Mouse (Mus musculus) forebrain, embryonic 15.5 days (tissue): ENCODE data around the gene Eef1akmt3. TPM values are rescaled to one million over a fixed set of nuclear protein-coding genes. Genes with fewer than 3 reads are reported as not detected.

ENCODE experiments used
- ATAC-seq: fragments of 200-750 bp; cut with Nextera tagmentation; replicated peaks from 2 replicates; pipeline ENCODE4 v1.8.0; 2017; ENCODE audit warnings: mild to moderate bottlenecking, moderate TSS enrichment, moderate library complexity
- H3K27ac ChIP-seq: fragments of 300-500 bp; sonication (generic); replicated peaks from 2 replicates; pipeline ENCODE4 v1.5.1; 2015; ENCODE audit warnings: mild to moderate bottlenecking, inconsistent platforms
- H3K27me3 ChIP-seq: fragments of 300-500 bp; sonication (generic); 2 replicates; pipeline ENCODE4 v1.6.1; 2015; ENCODE audit warnings: inconsistent platforms
- H3K36me3 ChIP-seq: fragments of 300-500 bp; sonication (generic); 2 replicates; pipeline ENCODE4 v1.6.1; 2015; ENCODE audit warnings: mild to moderate bottlenecking, inconsistent platforms
- H3K4me1 ChIP-seq: fragments of 300-500 bp; sonication (generic); 2 replicates; pipeline ENCODE4 v1.6.1; 2015; ENCODE audit warnings: inconsistent platforms
- H3K4me2 ChIP-seq: fragments of 300-500 bp; sonication (generic); replicated peaks from 2 replicates; pipeline ENCODE4 v1.6.1; 2015; ENCODE audit warnings: mild to moderate bottlenecking, inconsistent platforms
- H3K4me3 ChIP-seq: fragments of 300-500 bp; sonication (generic); 2 replicates; pipeline ENCODE4 v1.5.1; 2015; ENCODE audit warnings: mild to moderate bottlenecking, inconsistent platforms
- H3K9ac ChIP-seq: fragments of 300-500 bp; sonication (generic); replicated peaks from 2 replicates; pipeline ENCODE4 v1.6.1; 2015; ENCODE audit warnings: mild to moderate bottlenecking, inconsistent platforms
- H3K9me3 ChIP-seq: fragments of 300-500 bp; sonication (generic); 2 replicates; pipeline ENCODE4 v1.6.1; 2016; ENCODE audit warnings: inconsistent platforms
- WGBS: fragments of 180-500 bp; shearing (Covaris S2); methylation state at CpG from one replicate; pipeline ENCODE4 v1.1.7; 2015; ENCODE audit warnings: mixed read lengths; 5-methylcytosine and 5-hydroxymethylcytosine counted together
- polyA plus RNA-seq: library from polyadenylated mRNA; unstranded; fragments of >200 nt; fragmentation: Nextera tagmentation; extraction: Ambion mirVana; gene quantifications from 2 replicates; pipeline ENCODE4 v1.2.1, GENCODE M21; 2015

Eef1akmt3 gene
- polyA plus RNA-seq, 1 experiment from 2014 or later, result 0.14 TPM

DNA sequence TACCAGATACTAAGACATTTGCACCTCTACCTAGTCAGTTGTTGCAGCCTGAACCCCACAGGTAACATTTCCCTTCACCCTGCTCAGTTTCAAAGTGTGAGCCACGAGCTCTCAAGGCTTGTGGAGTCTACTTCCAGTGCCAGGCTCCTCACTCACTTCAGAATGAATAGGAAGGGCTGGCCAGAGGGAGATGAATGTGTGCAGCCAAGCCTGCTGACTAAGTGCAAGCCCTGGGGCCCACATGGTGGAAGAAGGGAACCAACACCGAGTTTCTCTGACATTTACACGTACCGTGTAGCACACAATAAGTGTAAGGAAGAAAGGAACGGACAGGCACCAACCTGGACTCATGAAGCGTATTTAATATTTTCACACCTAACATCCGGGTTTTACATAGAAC lies 37.5 kb downstream of the Eef1akmt3 start:
- H3K4me1 ChIP-seq, result no peaks in the 10 kb centered on the region
- peaks cover 9% of the 10 kb centered on the region for H3K36me3 ChIP-seq
- H3K27ac ChIP-seq, result no peak overlapping the region
- WGBS, result 71% methylated on average over 7 of the region's 7 CpGs
- no peak overlapping the region for H3K4me2 ChIP-seq
- no peaks in the 10 kb centered on the region for H3K27me3 ChIP-seq
- no peaks in the 10 kb centered on the region for H3K9me3 ChIP-seq
- H3K9ac ChIP-seq, result no peak overlapping the region
- no peak for ATAC-seq
- no peak overlapping the region for H3K4me3 ChIP-seq

DNA sequence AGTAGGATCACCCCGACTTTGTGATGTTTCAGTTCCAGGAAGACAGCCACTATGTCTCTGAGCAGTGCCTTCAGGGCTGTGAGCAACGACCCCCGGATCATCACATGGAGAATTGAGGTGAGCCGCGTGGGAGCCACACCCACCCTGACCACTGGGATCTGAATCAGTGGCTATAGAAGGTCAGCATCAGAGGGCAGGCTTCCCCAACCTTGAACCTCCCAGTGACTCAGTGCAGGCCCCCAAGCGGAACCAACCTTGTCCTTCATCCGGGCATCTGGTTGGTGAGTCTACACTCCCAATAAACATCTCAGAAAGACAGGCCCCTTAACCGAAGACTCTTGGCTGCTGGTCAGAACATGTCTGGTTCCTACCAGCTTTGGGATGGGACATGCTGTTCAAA lies 38.0 kb downstream of the Eef1akmt3 start:
- Histone ChIP-seq H3K36me3 (peaks cover 14% of the 10 kb centered on the region), H3K27me3 (no peaks in the 10 kb centered on the region), H3K27ac (no peak overlapping the region), H3K4me3 (no peak overlapping the region), H3K9me3 (no peaks in the 10 kb centered on the region), H3K9ac (no peak overlapping the region), H3K4me2 (no peak overlapping the region), H3K4me1 (no peaks in the 10 kb centered on the region)
- WGBS, result 84% methylated on average over 8 of the region's 8 CpGs
- no peak for ATAC-seq

DNA sequence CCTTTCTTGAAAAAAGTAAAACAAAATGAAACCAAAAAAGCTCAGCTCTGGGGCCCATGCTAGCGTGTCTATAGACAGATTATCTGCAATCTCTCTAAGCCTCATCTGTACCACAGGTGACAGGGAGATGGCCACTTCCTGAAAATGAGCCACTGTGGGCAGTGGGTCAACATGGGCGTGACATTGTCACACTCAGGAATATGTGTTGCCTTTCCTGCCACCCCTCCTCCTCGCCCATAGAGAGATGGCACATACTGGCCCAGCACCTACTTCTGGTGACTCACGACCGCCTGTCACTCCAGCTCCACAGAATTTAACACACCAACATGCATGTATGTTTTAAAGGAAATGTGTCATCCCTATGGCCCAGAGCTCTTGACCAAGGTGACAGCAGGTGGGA lies 38.5 kb downstream of the Eef1akmt3 start:
- no peak for ATAC-seq
- Histone ChIP-seq H3K4me1 (no peaks in the 10 kb centered on the region), H3K27ac (no peak overlapping the region), H3K4me2 (no peak overlapping the region), H3K27me3 (no peaks in the 10 kb centered on the region), H3K9ac (no peak overlapping the region), H3K9me3 (no peaks in the 10 kb centered on the region), H3K4me3 (no peak overlapping the region), H3K36me3 (peaks cover 19% of the 10 kb centered on the region)
- 92% methylated on average over 5 of the region's 5 CpGs for WGBS

DNA sequence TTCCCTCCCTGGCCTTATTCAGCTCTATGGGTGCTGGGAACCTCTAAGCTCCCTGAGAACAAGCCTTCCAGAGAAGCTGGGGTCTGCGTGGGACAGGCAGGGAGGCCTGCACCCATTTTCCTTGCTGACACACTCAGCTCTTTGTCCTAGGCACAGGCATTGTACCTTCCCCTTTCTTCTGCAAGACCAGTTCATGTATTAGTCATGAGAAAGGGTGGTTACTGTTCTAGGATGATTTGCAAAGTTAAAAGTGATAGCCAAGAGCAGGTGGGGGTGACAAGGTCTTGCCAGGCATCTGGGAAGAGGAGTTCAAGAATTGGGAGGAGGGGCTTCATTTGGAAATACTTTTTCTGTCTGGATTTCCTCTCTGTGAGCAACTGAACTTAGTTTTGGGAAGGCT lies 39.3 kb downstream of the Eef1akmt3 start:
- H3K4me2 ChIP-seq, result no peak overlapping the region

DNA sequence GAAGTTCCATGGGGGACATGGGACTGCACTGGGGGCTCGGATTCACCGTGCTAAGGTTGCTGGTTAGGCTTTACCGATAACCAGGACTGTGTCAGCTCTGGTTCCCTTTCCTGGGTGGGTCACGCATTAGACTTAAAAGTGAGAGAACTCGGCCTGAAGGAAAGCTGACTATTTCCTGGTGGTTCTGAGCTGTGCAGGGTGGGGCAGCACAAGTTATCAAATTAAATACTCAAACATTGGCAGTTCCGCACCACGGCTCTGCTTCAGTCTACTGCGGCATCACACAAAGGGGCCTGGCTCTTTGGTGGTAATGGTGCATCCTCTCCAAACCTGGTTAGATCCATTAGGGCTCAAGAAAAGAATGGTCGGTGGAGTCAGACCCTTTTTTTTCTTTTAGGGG lies 40.0 kb downstream of the Eef1akmt3 start:
- no peak overlapping the region for H3K9ac ChIP-seq
- no peak for ATAC-seq
- H3K27me3 ChIP-seq, result no peaks in the 10 kb centered on the region
- WGBS, result 90% methylated on average over 9 of the region's 9 CpGs
- H3K4me3 ChIP-seq, result no peak overlapping the region
- peaks cover 26% of the 10 kb centered on the region for H3K36me3 ChIP-seq
- no peaks in the 10 kb centered on the region for H3K4me1 ChIP-seq
- no peaks in the 10 kb centered on the region for H3K9me3 ChIP-seq
- H3K4me2 ChIP-seq, result no peak overlapping the region
- H3K27ac ChIP-seq, result no peak overlapping the region

More for the DNA sequence above, 39.3 kb downstream of the Eef1akmt3 start:
- Histone ChIP-seq H3K9ac (no peak overlapping the region), H3K27ac (no peak overlapping the region), H3K4me1 (no peaks in the 10 kb centered on the region), H3K27me3 (no peaks in the 10 kb centered on the region), H3K4me3 (no peak overlapping the region), H3K36me3 (peaks cover 26% of the 10 kb centered on the region), H3K9me3 (no peaks in the 10 kb centered on the region)
- no peak for ATAC-seq
- WGBS, result 61% methylated on average over 1 of the region's 1 CpGs

DNA sequence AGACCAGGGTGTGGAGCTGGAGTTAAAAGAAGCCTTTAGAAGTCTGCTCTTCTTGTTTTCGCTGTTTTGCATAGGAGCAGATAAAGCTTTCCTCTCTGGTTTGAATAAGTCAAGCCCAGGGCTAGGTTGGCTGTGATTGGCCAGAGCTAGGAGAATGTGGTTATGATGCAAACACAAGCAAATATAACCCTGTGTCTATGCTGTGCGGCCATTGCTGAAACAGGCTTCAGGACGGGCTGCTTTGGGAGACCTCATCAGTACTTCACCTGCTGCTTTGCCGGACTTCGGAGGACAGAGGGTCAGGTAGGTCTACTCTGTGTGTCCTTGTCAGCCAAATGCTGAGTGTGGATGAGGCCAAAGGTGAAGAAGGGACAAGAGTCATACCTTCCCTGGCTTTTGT lies 40.8 kb downstream of the Eef1akmt3 start, which contains the start of gene Avil:
Gene Avil (plus strand): TSS at position 181 of the 400 bp plus-strand sequence.
- H3K4me2 ChIP-seq, result no peak within 1 kb of the TSS
- no peak within 1 kb of the TSS for H3K27ac ChIP-seq
- no peaks in the 10 kb centered on the region for H3K9me3 ChIP-seq
- H3K4me1 ChIP-seq, result no peaks in the 10 kb centered on the region
- peaks cover 33% of the 10 kb centered on the region for H3K36me3 ChIP-seq
- H3K4me3 ChIP-seq, result no peak within 1 kb of the TSS
- H3K27me3 ChIP-seq, result no peaks in the 10 kb centered on the region
- no peak within 1 kb of the TSS for H3K9ac ChIP-seq
- ATAC-seq, result no peak
- WGBS, result 92% methylated on average over 5 of the region's 5 CpGs

DNA sequence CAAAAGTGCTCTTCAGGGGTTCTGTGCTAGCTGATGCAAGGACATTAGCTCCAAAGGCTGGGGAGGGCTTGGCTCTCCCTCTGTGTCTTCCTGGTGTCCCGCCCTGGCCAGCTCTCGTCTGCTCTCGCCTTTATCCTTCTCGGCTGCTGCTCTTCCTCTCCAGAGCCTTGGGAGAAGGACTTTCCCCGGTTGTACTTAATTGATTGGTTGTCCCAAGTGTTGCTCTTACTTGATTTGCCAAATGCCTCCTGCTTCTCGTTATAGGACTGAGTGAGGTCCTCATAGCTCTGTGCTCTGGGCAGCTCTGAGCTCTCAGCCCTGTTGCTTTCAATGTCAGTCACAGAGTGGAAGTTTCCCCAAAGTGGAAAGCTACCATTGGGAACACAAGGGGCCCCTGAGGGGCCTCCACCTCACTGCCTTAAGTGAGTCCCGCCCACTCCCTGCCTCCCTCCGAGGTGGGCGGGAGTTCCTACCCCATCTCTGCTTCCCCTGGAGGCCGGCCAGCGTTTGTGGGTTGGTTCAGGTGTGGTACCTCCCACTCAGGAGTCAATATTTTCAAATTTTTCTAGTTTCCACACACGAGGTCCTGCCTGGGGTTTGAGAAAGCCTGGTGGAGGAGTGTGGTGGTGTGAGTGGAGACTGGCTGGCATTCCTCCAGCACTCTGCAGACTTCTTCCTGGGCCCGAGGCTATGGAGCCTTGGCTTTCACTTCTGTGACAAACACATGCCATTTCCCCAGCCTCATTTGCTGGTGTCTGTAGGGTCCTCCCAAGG lies 43.8 kb downstream of the Eef1akmt3 start:
- no peak overlapping the region for H3K4me2 ChIP-seq

DNA sequence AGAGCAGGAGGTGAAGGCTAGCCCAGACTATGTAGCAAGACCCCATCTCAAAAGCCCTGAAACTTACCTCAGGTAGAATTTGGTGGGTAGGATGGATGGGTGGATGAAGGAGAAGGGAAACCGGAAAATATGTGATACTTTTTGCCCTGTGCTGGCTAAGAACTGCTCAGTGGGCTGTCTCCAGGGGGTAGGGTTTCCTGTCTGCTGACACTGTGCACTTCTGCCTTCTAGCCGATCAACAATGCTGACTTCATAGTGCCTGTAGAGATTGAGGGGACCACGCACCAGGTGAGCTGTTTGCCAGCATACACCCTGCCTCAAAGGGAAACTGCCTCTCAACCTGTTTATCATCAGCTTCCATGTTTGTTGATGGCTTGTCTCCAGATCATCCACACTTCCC lies 47.7 kb downstream of the Eef1akmt3 start:
- Histone ChIP-seq H3K36me3 (peaks cover 60% of the 10 kb centered on the region), H3K9ac (no peak overlapping the region), H3K9me3 (no peaks in the 10 kb centered on the region), H3K4me3 (no peak overlapping the region), H3K4me1 (peaks cover 4% of the 10 kb centered on the region), H3K27me3 (no peaks in the 10 kb centered on the region), H3K27ac (no peak overlapping the region), H3K4me2 (no peak overlapping the region)
- WGBS, result 92% methylated on average over 3 of the region's 3 CpGs
- ATAC-seq, result no peak

More for the DNA sequence above, 43.8 kb downstream of the Eef1akmt3 start:
- no peaks in the 10 kb centered on the region for H3K4me1 ChIP-seq
- ATAC-seq, result no peak
- H3K36me3 ChIP-seq, result peaks cover 63% of the 10 kb centered on the region
- no peak overlapping the region for H3K27ac ChIP-seq
- H3K9ac ChIP-seq, result no peak overlapping the region
- no peak overlapping the region for H3K4me3 ChIP-seq
- 67% methylated on average over 13 of the region's 13 CpGs for WGBS
- no peaks in the 10 kb centered on the region for H3K27me3 ChIP-seq
- no peaks in the 10 kb centered on the region for H3K9me3 ChIP-seq

DNA sequence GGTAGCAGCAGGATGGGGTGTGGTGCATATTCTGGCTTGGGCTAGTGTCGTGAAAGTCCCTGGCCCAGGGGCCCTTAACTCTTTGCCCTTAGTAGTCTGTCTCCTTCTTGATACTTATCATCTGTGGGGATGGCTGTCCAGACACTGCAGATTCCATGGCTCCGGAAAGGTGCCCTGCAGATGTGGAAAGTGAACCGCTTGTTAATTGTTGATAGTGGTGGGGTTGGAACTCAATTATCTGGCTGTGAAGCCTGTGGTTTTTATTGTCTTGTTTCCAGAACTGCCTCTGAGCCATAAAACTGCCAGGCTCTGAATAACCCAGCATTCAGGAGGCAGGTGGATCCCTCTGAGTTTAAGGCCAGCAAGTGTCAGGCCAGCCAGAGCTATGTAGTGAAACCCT lies 49.6 kb downstream of the Eef1akmt3 start:
- H3K4me3 ChIP-seq, result no peak overlapping the region
- no peak for ATAC-seq
- 75% methylated on average over 3 of the region's 3 CpGs for WGBS
- H3K27me3 ChIP-seq, result no peaks in the 10 kb centered on the region
- H3K4me1 ChIP-seq, result peaks cover 22% of the 10 kb centered on the region
- no peaks in the 10 kb centered on the region for H3K9me3 ChIP-seq
- H3K4me2 ChIP-seq, result no peak overlapping the region
- H3K9ac ChIP-seq, result no peak overlapping the region
- peaks cover 46% of the 10 kb centered on the region for H3K36me3 ChIP-seq
- no peak overlapping the region for H3K27ac ChIP-seq

DNA sequence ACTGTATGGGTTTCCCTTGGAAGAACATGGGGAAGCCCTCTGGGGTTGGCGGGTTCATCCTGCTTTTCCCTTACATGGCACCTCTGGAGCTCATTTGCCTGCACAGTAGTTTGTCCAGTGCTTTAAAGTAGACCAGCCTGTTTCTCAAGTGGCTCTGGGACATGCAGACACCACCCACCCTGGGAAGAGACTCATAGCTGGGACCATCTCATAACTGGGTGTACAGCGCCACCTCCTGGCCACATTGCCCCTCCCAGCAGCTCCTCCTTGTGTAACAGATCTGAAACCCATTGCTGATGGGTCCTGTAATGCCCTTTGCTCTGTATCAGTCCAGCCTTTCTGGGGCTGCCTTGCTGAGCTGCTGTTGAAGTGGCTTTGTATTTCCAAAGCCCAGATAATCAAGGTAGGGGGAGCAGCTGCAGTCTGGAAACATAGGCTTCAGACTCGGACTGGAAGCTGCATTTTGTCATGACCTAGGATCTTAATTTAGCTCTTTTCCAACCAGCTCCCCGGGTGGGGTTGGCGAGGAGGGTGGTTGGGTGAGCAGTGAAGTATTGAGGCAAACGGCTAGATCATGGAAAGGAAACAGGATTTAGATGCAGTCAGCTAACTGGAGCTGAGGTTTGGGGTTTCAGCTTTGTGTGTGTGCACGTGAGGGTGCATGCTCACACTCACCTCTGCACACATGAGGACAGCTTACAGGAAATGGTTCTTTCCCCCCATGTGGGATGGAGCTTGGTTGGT lies 50.8 kb downstream of the Eef1akmt3 start:
- peak; percentile 74 for ATAC-seq
- peaks cover 34% of the 10 kb centered on the region for H3K4me1 ChIP-seq
- 60% methylated on average over 7 of the region's 7 CpGs for WGBS

DNA sequence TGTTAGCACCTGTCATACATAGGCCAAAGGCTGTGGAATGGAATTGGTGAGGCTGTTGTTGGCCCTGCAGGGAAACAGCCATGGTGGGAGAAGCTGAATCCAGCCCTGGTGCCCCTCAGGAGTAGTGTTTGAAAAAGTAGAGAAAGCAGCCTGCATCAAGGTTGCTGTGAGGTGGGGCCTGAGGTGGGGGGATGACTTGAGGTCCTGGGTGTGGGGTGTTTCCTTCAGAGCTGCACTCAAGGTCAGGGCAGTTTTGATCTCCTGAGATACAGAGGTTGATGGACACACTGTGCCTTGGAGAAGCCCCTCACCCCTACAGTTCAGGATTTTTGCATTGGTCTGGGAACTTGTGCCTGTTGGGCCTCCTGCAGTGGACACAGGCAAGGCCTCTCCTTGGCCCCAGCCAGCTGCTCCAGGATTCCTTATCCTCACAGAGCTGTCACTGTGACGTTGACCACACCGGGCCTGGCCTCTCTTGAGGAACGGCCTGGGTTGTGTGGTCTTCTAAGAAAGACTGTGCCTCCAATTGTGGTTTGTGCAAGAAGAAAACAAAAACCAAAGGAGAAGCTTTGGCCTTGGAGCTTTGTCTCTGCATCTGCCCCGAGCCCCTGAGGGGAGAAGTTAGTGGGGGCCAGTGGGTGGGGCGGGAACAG lies 52.7 kb downstream of the Eef1akmt3 start:
- no peak overlapping the region for H3K9ac ChIP-seq

More for the DNA sequence above, 50.8 kb downstream of the Eef1akmt3 start:
- Histone ChIP-seq H3K36me3 (peaks cover 39% of the 10 kb centered on the region), H3K4me2 (no peak overlapping the region), H3K27me3 (no peaks in the 10 kb centered on the region), H3K9ac (no peak overlapping the region), H3K9me3 (no peaks in the 10 kb centered on the region), H3K4me3 (no peak overlapping the region), H3K27ac (no peak overlapping the region)

More for the DNA sequence above, 52.7 kb downstream of the Eef1akmt3 start:
- no peak overlapping the region for H3K4me2 ChIP-seq
- WGBS, result 72% methylated on average over 5 of the region's 5 CpGs
- H3K4me1 ChIP-seq, result peaks cover 52% of the 10 kb centered on the region
- H3K27ac ChIP-seq, result no peak overlapping the region
- no peaks in the 10 kb centered on the region for H3K9me3 ChIP-seq
- H3K36me3 ChIP-seq, result peaks cover 20% of the 10 kb centered on the region
- H3K27me3 ChIP-seq, result no peaks in the 10 kb centered on the region
- no peak overlapping the region for H3K4me3 ChIP-seq
- ATAC-seq, result no peak
